Mouse (Mus musculus): ENCODE results near the gene Fat1. TPM values are rescaled to one million over a fixed set of nuclear protein-coding genes. Genes with fewer than 3 reads are reported as not detected.

Fat1 gene
- polyA plus RNA-seq, 1 experiment, result 0.01 TPM

GRCm38 (mm10) chr8:45021171-45021570 lies 85.9 kb downstream of the Fat1 start:
- H3K4me1 ChIP-seq, result no peaks in the 10 kb centered on the region
- TF ChIP-seq FLI1 (IDR thresholded peaks at IDR 0.05; ENCODE audit: low read length), result no peak
- no peak for TF ChIP-seq GATA1 (IDR thresholded peaks at IDR 0.05; ENCODE audit: borderline replicate concordance, low read length)
- no peaks in the 10 kb centered on the region for H3K36me3 ChIP-seq (replicated peaks; ENCODE audit: low read length)
- no peak overlapping the region for H3K4me3 ChIP-seq (replicated peaks)
- H3K9me3 ChIP-seq, result peaks cover 69% of the 10 kb centered on the region
- no peaks in the 10 kb centered on the region for H3K27me3 ChIP-seq (replicated peaks)

- H3K4me3 ChIP-seq (replicated peaks), result no peak overlapping the region
- H3K4me1 ChIP-seq, result no peaks in the 10 kb centered on the region
- H3K27me3 ChIP-seq (replicated peaks), result no peaks in the 10 kb centered on the region
- no peak for TF ChIP-seq FLI1 (IDR thresholded peaks at IDR 0.05; ENCODE audit: low read length)
- H3K9me3 ChIP-seq, result peaks cover 74% of the 10 kb centered on the region
- H3K36me3 ChIP-seq (replicated peaks; ENCODE audit: low read length), result no peaks in the 10 kb centered on the region
These were observed 86.8 kb downstream of the Fat1 start for GRCm38 (mm10) chr8:45021911-45022665.

- Histone ChIP-seq H3K36me3 (replicated peaks; ENCODE audit: low read length) (no peaks in the 10 kb centered on the region), H3K4me1 (no peaks in the 10 kb centered on the region), H3K27me3 (replicated peaks) (no peaks in the 10 kb centered on the region), H3K4me3 (replicated peaks) (no peak overlapping the region), H3K9me3 (peaks cover 69% of the 10 kb centered on the region)
- TF ChIP-seq FLI1 (IDR thresholded peaks at IDR 0.05; ENCODE audit: low read length) (no peak), GATA1 (IDR thresholded peaks at IDR 0.05; ENCODE audit: borderline replicate concordance, low read length) (no peak)
These were observed 92.8 kb downstream of the Fat1 start for GRCm38 (mm10) chr8:45028081-45028497.

- TF ChIP-seq FLI1 (IDR thresholded peaks at IDR 0.05; ENCODE audit: low read length) (no peak), GATA1 (IDR thresholded peaks at IDR 0.05; ENCODE audit: borderline replicate concordance, low read length) (no peak)
- no peaks in the 10 kb centered on the region for H3K36me3 ChIP-seq (replicated peaks; ENCODE audit: low read length)
- peaks cover 71% of the 10 kb centered on the region for H3K9me3 ChIP-seq
- H3K4me3 ChIP-seq (replicated peaks), result no peak overlapping the region
- H3K4me1 ChIP-seq, result no peaks in the 10 kb centered on the region
- H3K27me3 ChIP-seq (replicated peaks), result no peaks in the 10 kb centered on the region
These were observed 103.1 kb downstream of the Fat1 start for GRCm38 (mm10) chr8:45038350-45038749.

- H3K9me3 ChIP-seq, result peaks cover 48% of the 10 kb centered on the region
- no peaks in the 10 kb centered on the region for H3K27me3 ChIP-seq (replicated peaks)
- H3K4me1 ChIP-seq, result no peaks in the 10 kb centered on the region
- no peaks in the 10 kb centered on the region for H3K36me3 ChIP-seq (replicated peaks; ENCODE audit: low read length)
- H3K4me3 ChIP-seq (replicated peaks), result no peak overlapping the region
- no peak for TF ChIP-seq GATA1 (IDR thresholded peaks at IDR 0.05; ENCODE audit: borderline replicate concordance, low read length)
- no peak for TF ChIP-seq FLI1 (IDR thresholded peaks at IDR 0.05; ENCODE audit: low read length)
These were observed 108.9 kb downstream of the Fat1 start for GRCm38 (mm10) chr8:45044160-45044559.

- no peak overlapping the region for H3K4me3 ChIP-seq (replicated peaks)
- H3K9me3 ChIP-seq, result peaks cover 30% of the 10 kb centered on the region
- H3K27me3 ChIP-seq (replicated peaks), result no peaks in the 10 kb centered on the region
- no peak for TF ChIP-seq GATA1 (IDR thresholded peaks at IDR 0.05; ENCODE audit: borderline replicate concordance, low read length)
- no peak for TF ChIP-seq FLI1 (IDR thresholded peaks at IDR 0.05; ENCODE audit: low read length)
- H3K4me1 ChIP-seq, result no peaks in the 10 kb centered on the region
- H3K36me3 ChIP-seq (replicated peaks; ENCODE audit: low read length), result no peaks in the 10 kb centered on the region
These were observed 115.2 kb downstream of the Fat1 start for GRCm38 (mm10) chr8:45050451-45050850.

- TF ChIP-seq GATA1 (IDR thresholded peaks at IDR 0.05; ENCODE audit: borderline replicate concordance, low read length) (no peak), FLI1 (IDR thresholded peaks at IDR 0.05; ENCODE audit: low read length) (no peak)
- Histone ChIP-seq H3K27me3 (replicated peaks) (no peaks in the 10 kb centered on the region), H3K4me3 (replicated peaks) (peak overlapping the region; percentile 16), H3K4me1 (no peaks in the 10 kb centered on the region), H3K9me3 (peaks cover 35% of the 10 kb centered on the region), H3K36me3 (replicated peaks; ENCODE audit: low read length) (no peaks in the 10 kb centered on the region)
These were observed 116.0 kb downstream of the Fat1 start for GRCm38 (mm10) chr8:45051236-45051635.

- no peak for TF ChIP-seq GATA1 (IDR thresholded peaks at IDR 0.05; ENCODE audit: borderline replicate concordance, low read length)
- no peaks in the 10 kb centered on the region for H3K27me3 ChIP-seq (replicated peaks)
- H3K4me3 ChIP-seq (replicated peaks), result no peak overlapping the region
- H3K4me1 ChIP-seq, result no peaks in the 10 kb centered on the region
- peaks cover 33% of the 10 kb centered on the region for H3K9me3 ChIP-seq
- H3K36me3 ChIP-seq (replicated peaks; ENCODE audit: low read length), result no peaks in the 10 kb centered on the region
These were observed 117.0 kb downstream of the Fat1 start for GRCm38 (mm10) chr8:45052205-45052604.

- Histone ChIP-seq H3K36me3 (replicated peaks; ENCODE audit: low read length) (no peaks in the 10 kb centered on the region), H3K4me1 (no peaks in the 10 kb centered on the region), H3K9me3 (peaks cover 33% of the 10 kb centered on the region), H3K27me3 (replicated peaks) (no peaks in the 10 kb centered on the region), H3K4me3 (replicated peaks) (no peak overlapping the region)
- TF ChIP-seq GATA1 (IDR thresholded peaks at IDR 0.05; ENCODE audit: borderline replicate concordance, low read length), result no peak
- TF ChIP-seq FLI1 (IDR thresholded peaks at IDR 0.05; ENCODE audit: low read length), result no peak
These were observed 117.4 kb downstream of the Fat1 start for GRCm38 (mm10) chr8:45052618-45053017.

- no peak overlapping the region for H3K4me3 ChIP-seq (replicated peaks)
- no peak for TF ChIP-seq FLI1 (IDR thresholded peaks at IDR 0.05; ENCODE audit: low read length)
- no peak for TF ChIP-seq GATA1 (IDR thresholded peaks at IDR 0.05; ENCODE audit: borderline replicate concordance, low read length)
- H3K36me3 ChIP-seq (replicated peaks; ENCODE audit: low read length), result no peaks in the 10 kb centered on the region
- no peaks in the 10 kb centered on the region for H3K27me3 ChIP-seq (replicated peaks)
- peaks cover 34% of the 10 kb centered on the region for H3K9me3 ChIP-seq
- no peaks in the 10 kb centered on the region for H3K4me1 ChIP-seq
These were observed 120.3 kb downstream of the Fat1 start for GRCm38 (mm10) chr8:45055500-45055899.

All from megakaryocyte, embryonic 14.5 days (primary cell).